Mouse (Mus musculus) limb, embryonic 15.5 days (tissue): Measurements from ENCODE around the gene Gm4981. TPM values are rescaled to one million over a fixed set of nuclear protein-coding genes. Genes with fewer than 3 reads are reported as not detected.
"Not testable (repeated sequence)": the region's sequence is repeated elsewhere in the genome, so short reads cannot be mapped to it uniquely, and the experiment has no call there.

Experiments used
- ATAC-seq: fragments of 200-750 bp; cut with Nextera tagmentation; 2 replicates; pipeline ENCODE4 v1.8.0; 2017; ENCODE audit warnings: low read depth, moderate TSS enrichment; ENCODE audit not compliant: insufficient number of reproducible peaks, low FRiP score, low TSS enrichment
- H3K27ac ChIP-seq: fragments of 300-500 bp; sonication (generic); 2 replicates; pipeline ENCODE4 v1.5.1; 2015; ENCODE audit warnings: moderate library complexity, mild to moderate bottlenecking, inconsistent platforms
- H3K27me3 ChIP-seq: fragments of 300-500 bp; sonication (generic); 2 replicates; pipeline ENCODE4 v1.6.1; 2015; ENCODE audit warnings: inconsistent platforms
- H3K36me3 ChIP-seq: fragments of 300-500 bp; sonication (generic); 2 replicates; pipeline ENCODE4 v1.6.1; 2015; ENCODE audit warnings: inconsistent platforms
- H3K4me1 ChIP-seq: fragments of 300-500 bp; sonication (generic); 2 replicates; pipeline ENCODE4 v1.6.1; 2015; ENCODE audit warnings: inconsistent platforms
- H3K4me2 ChIP-seq: fragments of 300-500 bp; sonication (generic); 2 replicates; pipeline ENCODE4 v1.6.1; 2015; ENCODE audit warnings: mild to moderate bottlenecking, inconsistent platforms
- H3K4me3 ChIP-seq: fragments of 300-500 bp; sonication (generic); 2 replicates; pipeline ENCODE4 v1.5.1; 2015; ENCODE audit warnings: mild to moderate bottlenecking, inconsistent platforms
- H3K9ac ChIP-seq: fragments of 300-500 bp; sonication (generic); 2 replicates; pipeline ENCODE4 v1.6.1; 2015; ENCODE audit warnings: inconsistent platforms
- H3K9me3 ChIP-seq: fragments of 300-500 bp; sonication (generic); 2 replicates; pipeline ENCODE4 v1.6.1; 2016; ENCODE audit warnings: inconsistent platforms
- WGBS: fragments of 180-500 bp; shearing (Covaris S2); methylation state at CpG from one replicate; pipeline ENCODE4 v1.1.7; 2015; 5-methylcytosine and 5-hydroxymethylcytosine counted together
- polyA plus RNA-seq: library from polyadenylated mRNA; unstranded; fragments of >200 nt; fragmentation: Nextera tagmentation; extraction: Ambion mirVana; gene quantifications from 2 replicates; pipeline ENCODE4 v1.2.1, GENCODE M21; 2015

The Gm4981 gene
- polyA plus RNA-seq, result not detected in 2 replicates

- H3K4me2 ChIP-seq, result no peak within 1 kb of the TSS
- no peak within 1 kb of the TSS for H3K4me3 ChIP-seq
- H3K9me3 ChIP-seq, result peaks cover 12% of the 10 kb centered on the region
- H3K4me1 ChIP-seq, result no peaks in the 10 kb centered on the region
- 89% methylated on average over 10 of the region's 10 CpGs for whole genome bisulfite sequencing
- H3K27ac ChIP-seq, result no peak within 1 kb of the TSS
- no peak for ATAC-seq
- no peaks in the 10 kb centered on the region for H3K27me3 ChIP-seq
- H3K9ac ChIP-seq, result no peak within 1 kb of the TSS
- no peaks in the 10 kb centered on the region for H3K36me3 ChIP-seq
Measured at GRCm38 (mm10) chr10:58236613-58237012, at the start of gene Gm4981. TSS of gene Gm4981 (minus strand) at chr10:58236701.

GRCm38 (mm10) chr10:58282238-58282637, 45.7 kb upstream of the Gm4981 start:
- ATAC-seq, result no peak
- no peaks in the 10 kb centered on the region for H3K4me1 ChIP-seq
- H3K36me3 ChIP-seq, result peaks cover 40% of the 10 kb centered on the region
- no peak overlapping the region for H3K4me2 ChIP-seq
- H3K9ac ChIP-seq, result no peak overlapping the region
- 76% methylated on average over 7 of the region's 7 CpGs for WGBS
- no peaks in the 10 kb centered on the region for H3K27me3 ChIP-seq
- no peaks in the 10 kb centered on the region for H3K9me3 ChIP-seq
- H3K27ac ChIP-seq, result no peak overlapping the region
- H3K4me3 ChIP-seq, result no peak overlapping the region

GRCm38 (mm10) chr10:58258466-58258865, 22.0 kb upstream of the Gm4981 start:
- H3K27ac ChIP-seq, result no peak overlapping the region
- no peak overlapping the region for H3K4me2 ChIP-seq
- no peak overlapping the region for H3K4me3 ChIP-seq
- WGBS, result 60% methylated on average over 5 of the region's 5 CpGs
- H3K9ac ChIP-seq, result no peak overlapping the region
- H3K36me3 ChIP-seq, result peaks cover 39% of the 10 kb centered on the region
- no peaks in the 10 kb centered on the region for H3K9me3 ChIP-seq
- H3K4me1 ChIP-seq, result peaks cover 5% of the 10 kb centered on the region; the same call in 1 of the 2 replicates
- no peak for ATAC-seq
- H3K27me3 ChIP-seq, result no peaks in the 10 kb centered on the region

- Histone ChIP-seq H3K36me3 (peaks cover 24% of the 10 kb centered on the region), H3K9me3 (no peaks in the 10 kb centered on the region), H3K4me1 (peaks cover 5% of the 10 kb centered on the region; the same call in 1 of the 2 replicates), H3K4me2 (peak overlapping the region; percentile 50), H3K27ac (no peak overlapping the region), H3K9ac (no peak overlapping the region; the same call in 1 of the 2 replicates), H3K27me3 (no peaks in the 10 kb centered on the region), H3K4me3 (peak overlapping the region; percentile 93)
- WGBS, result 1% methylated on average over 4 of the region's 4 CpGs
- no peak for ATAC-seq
Measured at GRCm38 (mm10) chr10:58255954-58256353, 19.5 kb upstream of the Gm4981 start.

GRCm38 (mm10) chr10:58255213-58255892, 18.9 kb upstream of the Gm4981 start, which contains the start of gene Gcc2:
TSS of gene Gcc2 (plus strand) at chr10:58255497.
- H3K27me3 ChIP-seq, result no peaks in the 10 kb centered on the region
- H3K9ac ChIP-seq, result peak within 1 kb of the TSS; percentile 76
- ATAC-seq, result peak; percentile 92
- peak within 1 kb of the TSS; percentile 50 for H3K4me2 ChIP-seq
- H3K27ac ChIP-seq, result peak within 1 kb of the TSS; percentile 75
- H3K4me1 ChIP-seq, result peaks cover 5% of the 10 kb centered on the region; the same call in 1 of the 2 replicates
- H3K4me3 ChIP-seq, result peak within 1 kb of the TSS; percentile 93
- H3K9me3 ChIP-seq, result no peaks in the 10 kb centered on the region
- H3K36me3 ChIP-seq, result peaks cover 20% of the 10 kb centered on the region
- under 1% methylated on average over 54 of the region's 58 CpGs for WGBS

GRCm38 (mm10) chr10:58254635-58255175, 18.2 kb upstream of the Gm4981 start:
- H3K27ac ChIP-seq, result no peak overlapping the region
- ATAC-seq, result no peak
- H3K4me3 ChIP-seq, result peak overlapping the region; percentile 93
- no peaks in the 10 kb centered on the region for H3K9me3 ChIP-seq
- peaks cover 13% of the 10 kb centered on the region for H3K36me3 ChIP-seq
- H3K4me2 ChIP-seq, result peak overlapping the region; percentile 50
- no peak overlapping the region for H3K9ac ChIP-seq
- WGBS, result 38% methylated on average over 6 of the region's 6 CpGs
- no peaks in the 10 kb centered on the region for H3K27me3 ChIP-seq
- H3K4me1 ChIP-seq, result peaks cover 5% of the 10 kb centered on the region; the same call in 1 of the 2 replicates

GRCm38 (mm10) chr10:58249535-58249934, 13.0 kb upstream of the Gm4981 start:
- H3K9ac ChIP-seq, result no peak overlapping the region
- no peak overlapping the region for H3K4me2 ChIP-seq
- peaks cover 2% of the 10 kb centered on the region; the same call in 1 of the 2 replicates for H3K4me1 ChIP-seq
- ATAC-seq, result no peak
- no peak overlapping the region for H3K27ac ChIP-seq
- no peaks in the 10 kb centered on the region for H3K36me3 ChIP-seq
- H3K27me3 ChIP-seq, result no peaks in the 10 kb centered on the region
- no peaks in the 10 kb centered on the region for H3K9me3 ChIP-seq
- WGBS, result 19% methylated on average over 1 of the region's 1 CpGs
- no peak overlapping the region for H3K4me3 ChIP-seq

GRCm38 (mm10) chr10:58238984-58239740, 2.7 kb upstream of the Gm4981 start:
- ATAC-seq, result peak; percentile 88
- not testable (repeated sequence) for H3K9ac ChIP-seq, H3K9me3 ChIP-seq, H3K4me2 ChIP-seq, H3K36me3 ChIP-seq, H3K4me3 ChIP-seq, H3K27me3 ChIP-seq, H3K27ac ChIP-seq, H3K4me1 ChIP-seq
- 82% methylated on average over 8 of the region's 8 CpGs for WGBS

GRCm38 (mm10) chr10:58234985-58235384, 1.5 kb downstream of the Gm4981 start:
- ATAC-seq, H3K4me3 ChIP-seq, H3K27ac ChIP-seq, H3K27me3 ChIP-seq, H3K4me1 ChIP-seq, H3K36me3 ChIP-seq, H3K9ac ChIP-seq, H3K4me2 ChIP-seq: not testable (repeated sequence)
- WGBS, result 80% methylated on average over 4 of the region's 4 CpGs
- H3K9me3 ChIP-seq, result peaks cover 16% of the 10 kb centered on the region

- H3K9ac ChIP-seq, H3K27ac ChIP-seq, H3K4me1 ChIP-seq, H3K27me3 ChIP-seq, H3K4me3 ChIP-seq, ATAC-seq, H3K4me2 ChIP-seq, H3K36me3 ChIP-seq: not testable (repeated sequence)
- H3K9me3 ChIP-seq, result peaks cover 16% of the 10 kb centered on the region
Measured at GRCm38 (mm10) chr10:58233740-58234121, 2.8 kb downstream of the Gm4981 start.

GRCm38 (mm10) chr10:58233054-58233739, 3.3 kb downstream of the Gm4981 start:
- not testable (repeated sequence) for H3K4me3 ChIP-seq, H3K4me2 ChIP-seq, H3K27ac ChIP-seq, H3K4me1 ChIP-seq, H3K9ac ChIP-seq, H3K27me3 ChIP-seq, H3K36me3 ChIP-seq
- peaks cover 16% of the 10 kb centered on the region for H3K9me3 ChIP-seq
- WGBS, result 75% methylated on average over 10 of the region's 10 CpGs
- ATAC-seq, result peak; percentile 41
